Mouse (Mus musculus) T-helper 1 cell (primary cell): ENCODE measurements around the gene Zscan26.
"Not testable (repeated sequence)": the region's sequence is repeated elsewhere in the genome, so short reads cannot be mapped to it uniquely, and the experiment has no call there.

ENCODE experiments used
- in situ Hi-C: fragments of 300-600 bp; cut with MboI, MseI; formaldehyde crosslinking; loops from one replicate; pipeline ENCODE4 v1.15.1; 2025; ENCODE audit warnings: high pct_unique_total_duplicates

The Zscan26 gene

GRCm38 (mm10) chr13:21453449-21453848 lies at the start of gene Zscan26:
Gene Zscan26, minus strand, starts transcription at chr13:21453730.
- in situ Hi-C loops = no loop called here

- in situ Hi-C loops = no loop called here
Measured at GRCm38 (mm10) chr13:21502296-21502695, 48.8 kb upstream of the Zscan26 start.

GRCm38 (mm10) chr13:21501182-21501581 lies 47.7 kb upstream of the Zscan26 start, which contains the start of gene Gm11273:
Gene Gm11273, minus strand, starts transcription at chr13:21501418.
- in situ Hi-C loops = not testable (repeated sequence)

GRCm38 (mm10) chr13:21495080-21495479 lies 41.5 kb upstream of the Zscan26 start, which contains the start of gene AK157302:
Gene AK157302, plus strand, starts transcription at chr13:21495223.
- in situ Hi-C loops = no loop called here

- in situ Hi-C loops = no loop called here
Measured at GRCm38 (mm10) chr13:21492847-21493246, 39.3 kb upstream of the Zscan26 start.

GRCm38 (mm10) chr13:21486881-21487280 lies 33.4 kb upstream of the Zscan26 start:
- in situ Hi-C loops = no loop called here

- in situ Hi-C loops = not testable (repeated sequence)
Measured at GRCm38 (mm10) chr13:21478759-21479670, 25.5 kb upstream of the Zscan26 start, which contains the start of the genes Zkscan4 and Gm10065. Gene Zkscan4, plus strand, starts transcription at chr13:21478907. Gene Gm10065, minus strand, starts transcription at chr13:21479441.

GRCm38 (mm10) chr13:21472427-21472826 lies 18.9 kb upstream of the Zscan26 start:
- in situ Hi-C loops = no loop called here

GRCm38 (mm10) chr13:21469097-21469496 lies 15.6 kb upstream of the Zscan26 start:
- in situ Hi-C loops = no loop called here

- in situ Hi-C loops = no loop called here
Measured at GRCm38 (mm10) chr13:21468061-21469019, 14.8 kb upstream of the Zscan26 start, which contains the start of gene Nkapl. Gene Nkapl, minus strand, starts transcription at chr13:21468509.

- in situ Hi-C loops = no loop called here
Measured at GRCm38 (mm10) chr13:21467336-21467735, 13.8 kb upstream of the Zscan26 start.

- in situ Hi-C loops = not testable (repeated sequence)
Measured at GRCm38 (mm10) chr13:21462516-21462915, 9.0 kb upstream of the Zscan26 start.

GRCm38 (mm10) chr13:21456347-21456746 lies 2.8 kb upstream of the Zscan26 start:
- in situ Hi-C loops = no loop called here

GRCm38 (mm10) chr13:21454133-21454532 lies 603 bp upstream of the Zscan26 start:
- in situ Hi-C loops = no loop called here

GRCm38 (mm10) chr13:21453042-21453441 lies 488 bp downstream of the Zscan26 start:
- in situ Hi-C loops = no loop called here

- in situ Hi-C loops = loop anchor here (5.0 kb wide), 1 partner anchor 36 kb away; no protein-coding TSS in a partner anchor
Measured at GRCm38 (mm10) chr13:21447856-21448614, 5.5 kb downstream of the Zscan26 start.

GRCm38 (mm10) chr13:21446796-21447195 lies 6.7 kb downstream of the Zscan26 start:
- in situ Hi-C loops = loop anchor here (5.0 kb wide), 1 partner anchor 34 kb away; no protein-coding TSS in a partner anchor

GRCm38 (mm10) chr13:21441207-21441572 lies 12.3 kb downstream of the Zscan26 start:
- in situ Hi-C loops = no loop called here

GRCm38 (mm10) chr13:21440503-21441206 lies 12.9 kb downstream of the Zscan26 start, which contains the start of gene Pgbd1:
Gene Pgbd1, minus strand, starts transcription at chr13:21441058.
- in situ Hi-C loops = no loop called here

GRCm38 (mm10) chr13:21435476-21435875 lies 18.1 kb downstream of the Zscan26 start:
- in situ Hi-C loops = no loop called here
